Mouse (Mus musculus) embryonic facial prominence, embryonic 15.5 days (tissue): ENCODE measurements around the gene Cmah. TPM values are rescaled to one million over a fixed set of nuclear protein-coding genes. Genes with fewer than 3 reads are reported as not detected.
A peak's percentile ranks its signal among the peaks of the same experiment; 100 is the strongest.
"Not testable (repeated sequence)": the region's sequence is repeated elsewhere in the genome, so short reads cannot be mapped to it uniquely, and the experiment has no call there.

Source experiments
- ATAC-seq: fragments of 200-750 bp; cut with Nextera tagmentation; 2 replicates; pipeline ENCODE4 v1.8.0; 2017; ENCODE audit warnings: low read depth, moderate TSS enrichment; ENCODE audit not compliant: insufficient number of reproducible peaks, low FRiP score, low TSS enrichment
- H3K27ac ChIP-seq: fragments of 300-500 bp; sonication (generic); replicated peaks from 2 replicates; pipeline ENCODE4 v1.5.1; 2015; ENCODE audit warnings: mild to moderate bottlenecking, inconsistent platforms
- H3K27me3 ChIP-seq: fragments of 300-500 bp; sonication (generic); 2 replicates; pipeline ENCODE4 v1.6.1; 2015; ENCODE audit warnings: inconsistent platforms
- H3K36me3 ChIP-seq: fragments of 300-500 bp; sonication (generic); 2 replicates; pipeline ENCODE4 v1.6.1; 2015; ENCODE audit warnings: mild to moderate bottlenecking, inconsistent platforms
- H3K4me1 ChIP-seq: fragments of 300-500 bp; sonication (generic); 2 replicates; pipeline ENCODE4 v1.6.1; 2015; ENCODE audit warnings: inconsistent platforms
- H3K4me2 ChIP-seq: fragments of 300-500 bp; sonication (generic); replicated peaks from 2 replicates; pipeline ENCODE4 v1.6.1; 2015; ENCODE audit warnings: mild to moderate bottlenecking, inconsistent platforms
- H3K4me3 ChIP-seq: fragments of 300-500 bp; sonication (generic); replicated peaks from 2 replicates; pipeline ENCODE4 v1.5.1; 2015; ENCODE audit warnings: mild to moderate bottlenecking, inconsistent platforms
- H3K9ac ChIP-seq: fragments of 300-500 bp; sonication (generic); 2 replicates; pipeline ENCODE4 v1.6.1; 2015; ENCODE audit warnings: inconsistent platforms
- H3K9me3 ChIP-seq: fragments of 300-500 bp; sonication (generic); replicated peaks from 2 replicates; pipeline ENCODE4 v1.6.1; 2016; ENCODE audit warnings: inconsistent platforms
- WGBS: fragments of 180-500 bp; shearing (Covaris S2); methylation state at CpG from one replicate; pipeline ENCODE4 v1.1.7; 2015; 5-methylcytosine and 5-hydroxymethylcytosine counted together
- polyA plus RNA-seq: library from polyadenylated mRNA; unstranded; fragments of >200 nt; fragmentation: Nextera tagmentation; extraction: Ambion mirVana; gene quantifications from 2 replicates; pipeline ENCODE4 v1.2.1, GENCODE M21; 2015

Cmah gene
- polyA plus RNA-seq, 1 experiment from 2014 or later: 0.49 TPM

- WGBS: 65% methylated on average over 4 of the region's 4 CpGs
- H3K4me3 ChIP-seq: no peak overlapping the region
- H3K27me3 ChIP-seq: no peaks in the 10 kb centered on the region
Observed at GRCm38 (mm10) chr13:24342091-24342490, 14.9 kb downstream of the Cmah start.

GRCm38 (mm10) chr13:24353004-24353403, 25.8 kb downstream of the Cmah start:
- Histone ChIP-seq H3K27me3 (no peaks in the 10 kb centered on the region), H3K9ac (no peak overlapping the region), H3K4me2 (no peak overlapping the region), H3K4me3 (no peak overlapping the region), H3K9me3 (no peaks in the 10 kb centered on the region), H3K36me3 (no peaks in the 10 kb centered on the region), H3K27ac (no peak overlapping the region), H3K4me1 (no peaks in the 10 kb centered on the region)
- no peak for ATAC-seq
- 93% methylated on average over 5 of the region's 5 CpGs for WGBS

More at GRCm38 (mm10) chr13:24342091-24342490, 14.9 kb downstream of the Cmah start:
- Histone ChIP-seq H3K4me1 (no peaks in the 10 kb centered on the region), H3K27ac (no peak overlapping the region), H3K9me3 (no peaks in the 10 kb centered on the region), H3K9ac (no peak overlapping the region), H3K4me2 (no peak overlapping the region), H3K36me3 (no peaks in the 10 kb centered on the region)
- ATAC-seq: 0 out of 2 replicates have a peak, but pooled peaks have one; percentile 19

GRCm38 (mm10) chr13:24354751-24355150, 27.5 kb downstream of the Cmah start:
- no peaks in the 10 kb centered on the region for H3K36me3 ChIP-seq
- H3K4me1 ChIP-seq: no peaks in the 10 kb centered on the region
- H3K27ac ChIP-seq: no peak overlapping the region
- no peaks in the 10 kb centered on the region for H3K9me3 ChIP-seq
- WGBS: 85% methylated on average over 5 of the region's 5 CpGs
- H3K4me2 ChIP-seq: no peak overlapping the region
- no peak for ATAC-seq
- H3K9ac ChIP-seq: no peak overlapping the region
- H3K27me3 ChIP-seq: no peaks in the 10 kb centered on the region
- H3K4me3 ChIP-seq: no peak overlapping the region

GRCm38 (mm10) chr13:24359181-24359580, 32.0 kb downstream of the Cmah start:
- H3K4me3 ChIP-seq: no peak overlapping the region
- H3K27ac ChIP-seq: no peak overlapping the region
- no peak overlapping the region for H3K4me2 ChIP-seq
- no peaks in the 10 kb centered on the region for H3K27me3 ChIP-seq
- H3K9ac ChIP-seq: no peak overlapping the region
- no peak for ATAC-seq
- no peaks in the 10 kb centered on the region for H3K4me1 ChIP-seq
- no peaks in the 10 kb centered on the region for H3K36me3 ChIP-seq
- 81% methylated on average over 1 of the region's 1 CpGs for WGBS
- no peaks in the 10 kb centered on the region for H3K9me3 ChIP-seq

- Histone ChIP-seq H3K9me3 (no peaks in the 10 kb centered on the region), H3K4me2 (no peak overlapping the region), H3K27ac (no peak overlapping the region), H3K4me3 (no peak overlapping the region), H3K27me3 (no peaks in the 10 kb centered on the region), H3K9ac (no peak overlapping the region), H3K36me3 (no peaks in the 10 kb centered on the region), H3K4me1 (no peaks in the 10 kb centered on the region)
- WGBS: 91% methylated on average over 6 of the region's 6 CpGs
- ATAC-seq: no peak
Observed at GRCm38 (mm10) chr13:24365191-24365590, 38.0 kb downstream of the Cmah start.

GRCm38 (mm10) chr13:24372893-24373599, 45.8 kb downstream of the Cmah start:
- WGBS: 83% methylated on average over 7 of the region's 7 CpGs
- Histone ChIP-seq H3K27ac (no peak overlapping the region), H3K4me3 (no peak overlapping the region), H3K4me1 (no peaks in the 10 kb centered on the region), H3K9ac (no peak overlapping the region), H3K4me2 (no peak overlapping the region), H3K27me3 (no peaks in the 10 kb centered on the region), H3K36me3 (no peaks in the 10 kb centered on the region), H3K9me3 (no peaks in the 10 kb centered on the region)
- ATAC-seq: no peak

- WGBS: 77% methylated on average over 6 of the region's 6 CpGs
- H3K27ac ChIP-seq, H3K4me2 ChIP-seq, H3K36me3 ChIP-seq, H3K4me3 ChIP-seq, H3K9ac ChIP-seq, H3K9me3 ChIP-seq, H3K4me1 ChIP-seq, ATAC-seq, H3K27me3 ChIP-seq: not testable (repeated sequence)
Observed at GRCm38 (mm10) chr13:24374606-24375005, 47.4 kb downstream of the Cmah start.

- no peak for ATAC-seq
- Histone ChIP-seq H3K4me3 (no peak overlapping the region), H3K36me3 (no peaks in the 10 kb centered on the region), H3K9me3 (no peaks in the 10 kb centered on the region), H3K4me1 (no peaks in the 10 kb centered on the region), H3K4me2 (no peak overlapping the region), H3K9ac (no peak overlapping the region), H3K27me3 (no peaks in the 10 kb centered on the region), H3K27ac (no peak overlapping the region)
- WGBS: 54% methylated on average over 7 of the region's 7 CpGs
Observed at GRCm38 (mm10) chr13:24375320-24376203, 48.4 kb downstream of the Cmah start.

GRCm38 (mm10) chr13:24380713-24381112, 53.5 kb downstream of the Cmah start:
- Histone ChIP-seq H3K9me3 (no peaks in the 10 kb centered on the region), H3K36me3 (no peaks in the 10 kb centered on the region)
- WGBS: 83% methylated on average over 6 of the region's 6 CpGs

GRCm38 (mm10) chr13:24383885-24384284, 56.7 kb downstream of the Cmah start:
- WGBS: 65% methylated on average over 3 of the region's 3 CpGs
- H3K9me3 ChIP-seq: no peaks in the 10 kb centered on the region
- no peak overlapping the region for H3K9ac ChIP-seq
- no peaks in the 10 kb centered on the region for H3K27me3 ChIP-seq
- no peaks in the 10 kb centered on the region for H3K4me1 ChIP-seq
- no peak overlapping the region for H3K27ac ChIP-seq
- H3K36me3 ChIP-seq: no peaks in the 10 kb centered on the region
- no peak overlapping the region for H3K4me3 ChIP-seq
- H3K4me2 ChIP-seq: no peak overlapping the region
- no peak for ATAC-seq

More at GRCm38 (mm10) chr13:24380713-24381112, 53.5 kb downstream of the Cmah start:
- no peaks in the 10 kb centered on the region for H3K27me3 ChIP-seq
- H3K4me2 ChIP-seq: no peak overlapping the region
- no peaks in the 10 kb centered on the region for H3K4me1 ChIP-seq
- H3K9ac ChIP-seq: no peak overlapping the region
- H3K4me3 ChIP-seq: no peak overlapping the region
- no peak for ATAC-seq
- H3K27ac ChIP-seq: no peak overlapping the region

- no peak overlapping the region for H3K4me3 ChIP-seq
- H3K36me3 ChIP-seq: no peaks in the 10 kb centered on the region
- 82% methylated on average over 5 of the region's 5 CpGs for WGBS
- H3K4me2 ChIP-seq: no peak overlapping the region
- no peaks in the 10 kb centered on the region for H3K27me3 ChIP-seq
- ATAC-seq: no peak
- H3K9ac ChIP-seq: no peak overlapping the region
- no peaks in the 10 kb centered on the region for H3K4me1 ChIP-seq
- H3K9me3 ChIP-seq: no peaks in the 10 kb centered on the region
- H3K27ac ChIP-seq: no peak overlapping the region
Observed at GRCm38 (mm10) chr13:24391892-24392291, 64.7 kb downstream of the Cmah start.
